Mouse (Mus musculus): ENCODE results near the gene Notch3.
"Not testable (repeated sequence)": the region's sequence is repeated elsewhere in the genome, so short reads cannot be mapped to it uniquely, and the experiment has no call there.

- not testable (repeated sequence) for TF ChIP-seq CTCF (IDR thresholded peaks at IDR 0.05; ENCODE audit: low read depth, low read length); GATA1 (IDR thresholded peaks at IDR 0.05; ENCODE audit: borderline replicate concordance, low read length)
Measured at GRCm38 (mm10) chr17:32117872-32118421, 48.7 kb downstream of the Notch3 start.

Data from G1E (cell line).